ENCODE assay signal across 8 mouse cellular contexts in genomic region chr13:43300906-43301305, GRCm38 (mm10). TPM values are rescaled to one million over a fixed set of nuclear protein-coding genes. Genes with fewer than 3 reads are reported as not detected.
DNase-seq lines count a peak whose midpoint lies in the region; ATAC-seq lines count a peak whose summit lies in the region.

No protein-coding gene starts in this region.

- H3K4me2 ChIP-seq in liver, embryonic 11.5 days: peak overlapping the region; percentile 100
- H3K4me2 ChIP-seq in forebrain, embryonic 15.5 days (replicated peaks): peak overlapping the region; percentile 88
- H3K4me2 ChIP-seq in neural tube, embryonic 14.5 days (ENCODE audit: low read depth, low read length): peak overlapping the region; percentile 75

- 19% methylated on average over 9 of the region's 9 CpGs for WGBS in liver, embryonic 11.5 days
- 43% methylated on average over 9 of the region's 9 CpGs for WGBS in forebrain, embryonic 15.5 days
- WGBS in neural tube, embryonic 14.5 days: 32% methylated on average over 9 of the region's 9 CpGs

- H3K9ac ChIP-seq in liver, embryonic 11.5 days (ENCODE audit: low read depth, low read length): no peak overlapping the region
- H3K9ac ChIP-seq in forebrain, embryonic 15.5 days (replicated peaks): no peak overlapping the region
- H3K9ac ChIP-seq in neural tube, embryonic 14.5 days (replicated peaks; ENCODE audit: low read depth, low read length): no peak overlapping the region

- H3K36me3 ChIP-seq in liver, embryonic 11.5 days (ENCODE audit: control insufficient read depth, insufficient read depth, low read length): no peaks in the 10 kb centered on the region
- no peaks in the 10 kb centered on the region for H3K36me3 ChIP-seq in forebrain, embryonic 15.5 days
- no peaks in the 10 kb centered on the region for H3K36me3 ChIP-seq in neural tube, embryonic 14.5 days (ENCODE audit: control insufficient read depth, insufficient read depth, low read length)

- H3K27me3 ChIP-seq in liver, embryonic 11.5 days (replicated peaks; ENCODE audit: control insufficient read depth, insufficient read depth, low read length): peaks cover 27% of the 10 kb centered on the region
- no peaks in the 10 kb centered on the region for H3K27me3 ChIP-seq in forebrain, embryonic 15.5 days
- H3K27me3 ChIP-seq in neural tube, embryonic 14.5 days (ENCODE audit: control insufficient read depth, insufficient read depth, low read length): peaks cover 3% of the 10 kb centered on the region; the same call in 1 of the 2 replicates

- DNase-seq in liver, embryonic 11.5 days (ENCODE audit: low spot score): no peak
- no peak for DNase-seq in liver
- DNase-seq in T-cell, adult 2 months (ENCODE audit: low spot score): peak; percentile 62
- no peak for DNase-seq in kidney, postnatal 4 days
- DNase-seq in layer of hippocampus, postnatal 36 days: no peak
- DNase-seq in frontal cortex, postnatal 14 days (ENCODE audit: low spot score in 2 of 2): no peak

- ATAC-seq in liver, embryonic 11.5 days (replicated peaks; ENCODE audit: low FRiP score): no peak
- ATAC-seq in forebrain, embryonic 15.5 days (replicated peaks): no peak
- no peak for ATAC-seq in neural tube, embryonic 14.5 days (ENCODE audit: low read depth)

- no peak overlapping the region for H3K4me3 ChIP-seq in liver, embryonic 11.5 days (ENCODE audit: low read depth, low read length)
- H3K4me3 ChIP-seq in forebrain, embryonic 15.5 days: peak overlapping the region; percentile 70
- peak overlapping the region; percentile 85 for H3K4me3 ChIP-seq in neural tube, embryonic 14.5 days (ENCODE audit: low read depth, low read length)

- H3K9me3 ChIP-seq in liver, embryonic 11.5 days (ENCODE audit: control insufficient read depth, low read length): no peaks in the 10 kb centered on the region
- no peaks in the 10 kb centered on the region for H3K9me3 ChIP-seq in forebrain, embryonic 15.5 days
- H3K9me3 ChIP-seq in neural tube, embryonic 14.5 days (ENCODE audit: control insufficient read depth, low read length): no peaks in the 10 kb centered on the region

- H3K27ac ChIP-seq in liver, embryonic 11.5 days (ENCODE audit: low read depth, low read length): no peak overlapping the region
- no peak overlapping the region for H3K27ac ChIP-seq in forebrain, embryonic 15.5 days (replicated peaks)
- no peak overlapping the region for H3K27ac ChIP-seq in neural tube, embryonic 14.5 days (ENCODE audit: low read depth, low read length)

- peaks cover 31% of the 10 kb centered on the region for H3K4me1 ChIP-seq in liver, embryonic 11.5 days (replicated peaks; ENCODE audit: control insufficient read depth, insufficient read depth, low read length)
- H3K4me1 ChIP-seq in forebrain, embryonic 15.5 days: peaks cover 40% of the 10 kb centered on the region
- H3K4me1 ChIP-seq in neural tube, embryonic 14.5 days (ENCODE audit: control insufficient read depth, insufficient read depth, low read length): peaks cover 20% of the 10 kb centered on the region

RNA-seq across cellular contexts. Expression of gene Gfod1, which starts 3.1 kb away (rescaled TPM):
- 0.37 and 0.42 TPM in 2 replicates for polyA plus RNA-seq in liver, embryonic 11.5 days (2014; fragmentation: Nextera tagmentation; extraction: Ambion mirVana)
- polyA plus RNA-seq in forebrain, embryonic 15.5 days (2015; fragmentation: Nextera tagmentation; extraction: Ambion mirVana): 1.8 and 2.3 TPM in 2 replicates
- polyA plus RNA-seq in neural tube, embryonic 14.5 days (2014; fragmentation: Nextera tagmentation; extraction: Ambion mirVana): 3.8 and 3.9 TPM in 2 replicates
- total RNA-seq in layer of hippocampus, postnatal 36 days (2021): 100 to 1,000 TPM in 1 of 2 experiments, 10 to 100 TPM in 1; 98.0 to 109 TPM
